In genomic region chr10:70496938-70497337, GRCm38 (mm10) we compare ENCODE assay signal across 11 mouse cellular contexts. TPM values are rescaled to one million over a fixed set of nuclear protein-coding genes. Genes with fewer than 3 reads are reported as not detected.
DNase-seq lines count a peak whose midpoint lies in the region; ATAC-seq and TF ChIP-seq lines count a peak whose summit lies in the region.
"Had no signal": no experiment of that assay in that cellular context is flagged by ENCODE, and none has a peak within 500 bp of the region (broad histone marks: within the 10 kb centered on the region; RNA-seq: fewer than 3 reads in every experiment).

No protein-coding gene starts in this region.

- H3K27me3 ChIP-seq in embryonic facial prominence, embryonic 14.5 days (replicated peaks; ENCODE audit: control insufficient read depth, insufficient read depth, low read length): no peaks in the 10 kb centered on the region
- H3K27me3 ChIP-seq in embryonic facial prominence, embryonic 10.5 days (replicated peaks; ENCODE audit: low read depth, poor library complexity, severe bottlenecking): no peaks in the 10 kb centered on the region
- no peaks in the 10 kb centered on the region for H3K27me3 ChIP-seq in kidney, postnatal 0 days (ENCODE audit: insufficient read depth, low read length)
- H3K27me3 ChIP-seq: embryonic facial prominence, embryonic 15.5 days had no signal

- DNase-seq in embryonic facial prominence, embryonic 14.5 days (ENCODE audit: low spot score): peak; percentile 81
- DNase-seq in embryonic facial prominence, embryonic 10.5 days (ENCODE audit: low spot score): no peak
- DNase-seq in urinary bladder, postnatal 14 days (ENCODE audit: low spot score): peak; percentile 38
- no peak for DNase-seq in urinary bladder, adult 2 months (ENCODE audit: low spot score)
- peak; percentile 38 for DNase-seq in kidney, postnatal 0 days (ENCODE audit: low spot score)
- no peak for DNase-seq in embryo, embryonic 11 days
- no peak for DNase-seq in left cerebral cortex, adult 8-10 months (ENCODE audit: low spot score in 2 of 2)
- no peak for DNase-seq in frontal cortex, adult 2 months (ENCODE audit: extremely low spot score in 1 of 2, low spot score in 1 of 2)
- DNase-seq: B cell, adult 2 months; liver, postnatal 0 days had no signal

- ATAC-seq in embryonic facial prominence, embryonic 14.5 days (ENCODE audit: low read depth): peak; percentile 45; the same call in 1 of the 2 replicates
- no peak for ATAC-seq in kidney, postnatal 0 days (replicated peaks; ENCODE audit: low FRiP score, low read depth)
- ATAC-seq: liver, postnatal 0 days had no signal

- TF ChIP-seq CTCF in kidney, postnatal 0 days (IDR thresholded peaks at IDR 0.05; ENCODE audit: low read depth): no peak

- no peak overlapping the region for H3K9ac ChIP-seq in embryonic facial prominence, embryonic 14.5 days (ENCODE audit: low read depth, low read length)
- H3K9ac ChIP-seq in kidney, postnatal 0 days (ENCODE audit: low read depth, low read length): no peak overlapping the region
- H3K9ac ChIP-seq: embryonic facial prominence, embryonic 15.5 days; liver, postnatal 0 days had no signal

- H3K36me3 ChIP-seq in embryonic facial prominence, embryonic 14.5 days (ENCODE audit: control insufficient read depth, insufficient read depth, low read length): no peaks in the 10 kb centered on the region
- H3K36me3 ChIP-seq in embryonic facial prominence, embryonic 10.5 days (replicated peaks): no peaks in the 10 kb centered on the region
- no peaks in the 10 kb centered on the region for H3K36me3 ChIP-seq in kidney, postnatal 0 days (ENCODE audit: insufficient read depth, low read length)
- H3K36me3 ChIP-seq: embryonic facial prominence, embryonic 15.5 days had no signal

- peaks cover 14% of the 10 kb centered on the region; the same call in 1 of the 2 replicates for H3K4me1 ChIP-seq in embryonic facial prominence, embryonic 14.5 days (ENCODE audit: control insufficient read depth, insufficient read depth, low read length)
- 0 out of 2 replicates have a peak, but pooled peaks cover 5% of the 10 kb centered on the region for H3K4me1 ChIP-seq in embryonic facial prominence, embryonic 10.5 days
- H3K4me1 ChIP-seq in kidney, postnatal 0 days (replicated peaks; ENCODE audit: insufficient read depth, low read length): peaks cover 7% of the 10 kb centered on the region; the same call in 1 of the 2 replicates

- H3K27ac ChIP-seq in embryonic facial prominence, embryonic 14.5 days (replicated peaks; ENCODE audit: low read depth, low read length): no peak overlapping the region
- H3K27ac ChIP-seq in embryonic facial prominence, embryonic 10.5 days (replicated peaks): no peak overlapping the region
- no peak overlapping the region for H3K27ac ChIP-seq in kidney, postnatal 0 days
- H3K27ac ChIP-seq: embryonic facial prominence, embryonic 15.5 days had no signal

- no peak overlapping the region for H3K4me2 ChIP-seq in embryonic facial prominence, embryonic 14.5 days (ENCODE audit: low read depth, low read length)
- no peak overlapping the region for H3K4me2 ChIP-seq in kidney, postnatal 0 days (ENCODE audit: low read length)
- H3K4me2 ChIP-seq: embryonic facial prominence, embryonic 15.5 days had no signal

- no peak overlapping the region for H3K4me3 ChIP-seq in embryonic facial prominence, embryonic 14.5 days (ENCODE audit: low read depth, low read length)
- no peak overlapping the region for H3K4me3 ChIP-seq in embryonic facial prominence, embryonic 10.5 days
- no peak overlapping the region for H3K4me3 ChIP-seq in kidney, postnatal 0 days (replicated peaks; ENCODE audit: low read depth, low read length)
- H3K4me3 ChIP-seq: embryonic facial prominence, embryonic 15.5 days had no signal

- H3K9me3 ChIP-seq in embryonic facial prominence, embryonic 14.5 days (ENCODE audit: control insufficient read depth, low read length): no peaks in the 10 kb centered on the region
- no peaks in the 10 kb centered on the region for H3K9me3 ChIP-seq in embryonic facial prominence, embryonic 10.5 days
- H3K9me3 ChIP-seq in kidney, postnatal 0 days (replicated peaks; ENCODE audit: low read length): no peaks in the 10 kb centered on the region
- H3K9me3 ChIP-seq: embryonic facial prominence, embryonic 15.5 days had no signal

RNA-seq across cellular contexts. Expression of gene Fam13c, which starts 56.7 kb away (rescaled TPM):
- polyA plus RNA-seq in embryonic facial prominence, embryonic 14.5 days (2014; fragmentation: Nextera tagmentation; extraction: Ambion mirVana): 11.3 and 11.8 TPM in 2 replicates
- 5.4 and 8.5 TPM in 2 replicates for polyA plus RNA-seq in embryonic facial prominence, embryonic 10.5 days (2016; fragmentation: Nextera tagmentation; extraction: Ambion mirVana)
- polyA plus RNA-seq in urinary bladder, adult 2 months (2012; rRNA removed): 11.5 and 23.5 TPM in 2 replicates
- polyA plus RNA-seq in kidney, postnatal 0 days (2015; fragmentation: Nextera tagmentation; extraction: Ambion mirVana): 5.5 and 6.2 TPM in 2 replicates
- total RNA-seq in left cerebral cortex, adult 8-10 months (2022): 10 to 100 TPM; 48.4 to 57.9 (median 54.1) TPM
- 33.0 and 38.4 TPM in 2 replicates for polyA plus RNA-seq in frontal cortex, adult 2 months (2012; rRNA removed)

Comparison
In these comparisons a context has a peak if more than half of its experiments do, and no peak if none do; other contexts are left out.
1. DNase-seq: peak in embryonic facial prominence, embryonic 14.5 days (single experiment), urinary bladder, postnatal 14 days (single experiment) and kidney, postnatal 0 days (single experiment); none in embryonic facial prominence, embryonic 10.5 days (single experiment), urinary bladder, adult 2 months (single experiment), embryo, embryonic 11 days (single experiment), left cerebral cortex, adult 8-10 months (0 of 2) and frontal cortex, adult 2 months (0 of 2).